Mouse (Mus musculus) ovary, postnatal 10 days (tissue): ENCODE data around the gene Stradb.

ENCODE experiments used
- DNase-seq: peaks from one replicate; pipeline ENCODE4 v3.0.0; 2022; ENCODE audit warnings: low spot score

The Stradb gene

GRCm38 (mm10) chr1:58961152-58961893, 12.0 kb upstream of the Stradb start:
- DNase-seq: no peak

DNA sequence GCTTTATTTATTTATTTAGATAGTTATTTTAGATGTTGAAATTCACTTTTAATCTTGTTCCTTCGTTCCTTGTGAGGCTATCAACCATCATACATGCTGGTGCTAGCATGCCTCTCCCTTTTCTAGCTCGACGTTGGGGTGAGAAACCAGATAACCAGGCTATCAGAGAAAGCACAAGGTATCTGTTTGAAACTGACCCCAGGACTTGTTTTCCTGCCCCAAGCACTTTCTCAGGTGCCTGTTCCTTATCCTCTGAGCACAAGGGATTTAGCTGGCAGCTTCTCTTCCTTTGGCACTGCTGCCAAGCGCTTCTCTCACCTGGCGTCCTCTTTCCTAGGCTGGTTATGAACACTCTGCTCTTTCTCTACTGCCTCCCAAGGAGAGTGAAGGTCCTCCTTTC, 10.9 kb upstream of the Stradb start:
- DNase-seq: no peak

DNA sequence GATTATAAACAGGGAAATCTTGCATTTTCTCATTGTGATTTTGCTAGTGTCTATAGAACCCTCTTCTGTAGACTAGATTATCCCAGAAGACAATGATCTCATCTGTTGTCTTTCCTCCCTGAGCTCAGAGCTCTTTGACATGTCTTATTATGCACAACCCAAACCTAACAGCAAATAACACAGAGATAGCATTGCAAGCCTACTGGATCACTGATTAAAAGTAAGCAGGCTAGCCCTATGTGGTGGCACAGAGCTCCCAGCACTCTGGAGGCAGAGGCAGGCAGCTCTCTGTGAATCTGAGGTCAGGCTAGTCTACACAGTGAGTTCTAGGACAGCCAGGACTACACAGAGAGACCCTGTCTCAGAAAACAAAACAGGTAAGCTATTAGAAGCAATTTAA, 10.5 kb upstream of the Stradb start:
- DNase-seq: no peak

- DNase-seq: no peak
These were observed 5.8 kb upstream of the Stradb start for GRCm38 (mm10) chr1:58967534-58967933.

GRCm38 (mm10) chr1:58970054-58970453, 3.3 kb upstream of the Stradb start:
- no peak for DNase-seq

- DNase-seq: no peak
These were observed 2.2 kb upstream of the Stradb start for GRCm38 (mm10) chr1:58971097-58971496.

DNA sequence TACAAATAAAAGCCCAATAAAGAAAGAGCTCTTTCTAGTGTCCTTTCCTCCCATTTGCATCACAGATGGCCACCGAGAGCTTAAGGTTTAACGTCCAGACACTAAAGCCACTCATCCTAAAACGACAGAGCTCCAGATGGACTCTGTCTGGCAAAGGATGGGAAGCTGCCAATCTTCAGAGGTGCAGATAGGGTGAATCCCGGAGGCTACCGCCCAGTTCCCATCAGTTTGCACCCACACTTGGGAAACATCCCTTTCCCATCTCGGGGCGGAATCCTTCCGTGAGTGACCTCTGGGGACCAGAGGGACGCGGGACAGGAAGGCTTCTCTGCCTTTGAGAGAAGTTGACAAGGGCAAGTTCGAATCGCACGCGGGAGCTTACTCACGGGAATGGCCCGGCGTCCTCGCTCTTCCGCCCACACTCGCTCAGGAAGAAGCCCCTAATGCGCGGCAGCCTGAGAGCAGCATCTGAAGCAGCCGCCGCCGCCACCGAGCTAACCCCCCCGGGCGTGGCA, 414 bp upstream of the Stradb start:
- no peak for DNase-seq

DNA sequence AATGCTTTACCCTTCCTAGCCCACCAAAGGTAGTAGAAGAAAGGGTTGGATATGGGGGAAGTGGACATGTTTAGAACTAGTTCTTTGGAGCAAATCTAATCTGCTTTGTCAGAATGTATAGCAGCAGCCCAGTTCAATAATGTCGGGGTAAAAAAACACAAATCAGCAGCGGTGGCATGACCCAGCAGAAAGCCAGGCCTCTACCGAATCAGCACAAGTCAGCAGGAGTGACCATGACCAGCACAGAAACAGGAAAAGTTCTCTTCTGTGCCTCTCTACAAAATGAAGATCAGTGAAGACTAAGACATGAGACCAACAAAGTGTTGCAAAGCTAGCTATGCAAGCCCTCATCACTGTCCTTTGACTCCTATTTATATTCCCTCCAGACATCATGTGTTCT, 9.0 kb downstream of the Stradb start:
- no peak for DNase-seq

- DNase-seq: no peak
These were observed 11.3 kb downstream of the Stradb start for GRCm38 (mm10) chr1:58984586-58984985.

DNA sequence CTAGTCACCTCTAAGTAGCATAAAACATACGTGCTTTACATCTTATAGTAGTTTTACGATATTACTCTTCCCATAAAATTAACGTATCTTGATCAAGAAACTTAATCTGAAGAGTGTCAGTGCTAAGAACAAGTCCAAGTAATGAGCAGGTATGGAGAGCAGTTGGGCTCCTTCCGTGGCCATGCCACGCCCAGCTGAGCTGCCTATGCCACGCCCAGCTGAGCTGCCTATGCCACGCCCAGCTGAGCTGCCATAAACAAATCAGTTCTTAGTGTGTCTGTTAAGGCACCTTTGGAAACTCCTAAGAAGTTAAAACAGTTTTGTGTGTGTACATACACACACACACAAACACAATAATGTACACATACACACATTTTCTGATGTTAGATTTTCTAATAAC, 19.8 kb downstream of the Stradb start:
- DNase-seq: no peak

DNA sequence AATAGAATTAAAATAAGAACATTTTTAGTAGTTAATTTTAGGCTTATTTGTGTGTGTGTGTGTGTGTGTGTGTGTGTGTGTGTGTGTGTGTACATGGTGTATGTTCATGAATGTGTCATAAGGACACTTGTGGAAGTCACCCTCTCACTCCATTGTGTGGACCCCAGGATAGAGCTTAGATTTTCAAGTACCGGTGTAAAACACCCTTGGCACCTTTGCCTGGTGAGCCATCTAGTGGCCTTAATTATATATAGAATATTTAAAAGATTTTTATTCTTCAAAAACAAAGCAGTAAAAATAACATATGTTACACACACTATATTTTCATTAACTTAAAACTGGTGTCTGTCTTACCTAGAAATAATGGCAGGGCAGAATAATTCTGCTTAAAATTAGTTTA, 20.4 kb downstream of the Stradb start:
- no peak for DNase-seq

DNA sequence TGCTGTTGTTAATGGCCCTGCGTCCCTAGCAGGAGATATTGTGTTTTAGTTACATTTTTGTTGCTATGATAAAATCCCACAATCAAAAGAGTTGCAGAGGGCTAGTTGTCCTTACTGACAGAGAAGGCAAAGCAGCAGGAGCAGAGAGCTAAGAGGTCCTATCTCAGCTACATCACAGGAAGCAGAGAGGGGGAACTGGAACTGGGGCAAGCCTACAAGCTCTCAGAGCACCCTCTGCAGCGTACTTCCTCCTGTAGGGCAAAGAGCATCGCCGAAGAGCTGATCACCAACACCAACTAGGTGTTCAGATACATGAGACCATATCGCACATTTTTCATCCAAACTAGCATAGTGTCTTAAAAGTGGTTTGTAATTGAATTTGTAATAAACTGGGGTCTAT, 22.0 kb downstream of the Stradb start:
- no peak for DNase-seq

DNA sequence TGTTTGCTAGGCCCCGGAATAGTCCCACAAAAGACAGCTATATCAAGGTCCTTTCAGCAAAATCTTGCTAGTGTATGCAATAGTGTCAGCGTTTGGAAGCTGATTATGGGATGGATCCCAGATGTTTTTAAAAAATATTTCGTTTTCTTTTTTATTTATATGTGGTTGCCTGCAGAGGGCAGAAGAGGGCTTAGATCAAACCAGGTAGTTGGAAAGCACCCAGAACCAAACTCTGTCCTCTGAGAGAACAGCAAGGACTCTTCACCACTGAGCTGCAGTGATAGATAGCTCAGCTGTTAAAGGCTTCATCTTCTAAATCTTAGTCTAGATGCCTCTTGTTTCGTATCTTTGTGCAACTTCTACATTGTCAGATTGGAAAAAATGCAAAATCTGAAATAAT, 35.9 kb downstream of the Stradb start:
- DNase-seq: no peak

DNA sequence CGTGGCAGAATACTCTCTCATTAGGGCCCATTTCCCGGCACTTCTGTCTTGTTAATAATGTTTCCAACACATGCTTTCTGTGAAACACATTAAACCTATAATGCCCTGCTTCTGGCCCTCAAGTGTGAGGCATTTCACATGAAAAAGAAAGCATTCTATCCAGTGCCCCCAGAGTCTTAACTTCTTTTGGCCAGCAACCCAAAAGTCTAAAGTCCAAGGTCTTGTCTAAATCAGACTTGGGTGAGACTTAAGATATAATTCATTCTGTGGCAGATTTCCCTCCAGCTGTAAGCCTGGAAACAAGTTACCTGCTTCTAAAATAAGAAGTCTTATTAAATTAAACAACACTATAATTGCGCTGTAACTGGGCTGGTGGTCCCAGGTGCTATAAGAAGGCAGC, 48.2 kb downstream of the Stradb start:
- no peak for DNase-seq

GRCm38 (mm10) chr1:59037723-59038122, 64.4 kb downstream of the Stradb start:
- DNase-seq: no peak
